Mouse (Mus musculus): Measurements from ENCODE around the gene Tfb2m.

GRCm38 (mm10) chr1:179583090-179583489 lies 37.0 kb upstream of the Tfb2m start:
- TF ChIP-seq CTCF (IDR thresholded peaks at IDR 0.05; ENCODE audit: low read depth): no peak
- no peak for TF ChIP-seq EP300 (IDR thresholded peaks at IDR 0.05; ENCODE audit: low read depth)
